In genomic region chr9:58246083-58246591, GRCm38 (mm10) we compare ENCODE assay signal across 12 mouse cellular contexts. TPM values are rescaled to one million over a fixed set of nuclear protein-coding genes. Genes with fewer than 3 reads are reported as not detected.
DNase-seq lines count a peak whose midpoint lies in the region; ATAC-seq and TF ChIP-seq lines count a peak whose summit lies in the region.
"Had no signal": no experiment of that assay in that cellular context is flagged by ENCODE, and none has a peak within 500 bp of the region (broad histone marks: within the 10 kb centered on the region; RNA-seq: fewer than 3 reads in every experiment).

No protein-coding gene starts in this region.

- 0 out of 2 replicates have a peak overlapping the region, but pooled peaks have one; percentile 11 for H3K4me2 ChIP-seq in limb, embryonic 13.5 days (replicated peaks)
- H3K4me2 ChIP-seq in hindbrain, embryonic 12.5 days (replicated peaks), result no peak overlapping the region

- no peak for TF ChIP-seq POLR2A in kidney, adult 2 months (IDR thresholded peaks at IDR 0.05; ENCODE audit: low read depth, low read length)

- no peak overlapping the region for H3K4me3 ChIP-seq in limb, embryonic 13.5 days
- no peak overlapping the region for H3K4me3 ChIP-seq in limb, embryonic 10.5 days
- peak overlapping the region; percentile 38; the same call in 1 of the 2 replicates for H3K4me3 ChIP-seq in G1E (ENCODE audit: low read depth, low read length)
- no peak overlapping the region for H3K4me3 ChIP-seq in hindbrain, embryonic 12.5 days
- H3K4me3 ChIP-seq in kidney, adult 2 months (ENCODE audit: insufficient read depth, low read depth, low read length), result no peak overlapping the region

- no peak overlapping the region for H3K9ac ChIP-seq in limb, embryonic 13.5 days
- H3K9ac ChIP-seq in hindbrain, embryonic 12.5 days, result no peak overlapping the region

- H3K36me3 ChIP-seq in limb, embryonic 13.5 days, result no peaks in the 10 kb centered on the region
- peaks cover 23% of the 10 kb centered on the region for H3K36me3 ChIP-seq in limb, embryonic 10.5 days
- peaks cover 49% of the 10 kb centered on the region for H3K36me3 ChIP-seq in G1E (replicated peaks)
- H3K36me3 ChIP-seq in hindbrain, embryonic 12.5 days, result no peaks in the 10 kb centered on the region
- H3K36me3 ChIP-seq in kidney, adult 2 months (ENCODE audit: control insufficient read depth, insufficient read depth, low read length), result no peaks in the 10 kb centered on the region

- H3K4me1 ChIP-seq in limb, embryonic 13.5 days, result peaks cover 72% of the 10 kb centered on the region
- peaks cover 45% of the 10 kb centered on the region for H3K4me1 ChIP-seq in limb, embryonic 10.5 days
- H3K4me1 ChIP-seq in G1E (ENCODE audit: insufficient read depth, low read depth, low read length), result peaks cover 71% of the 10 kb centered on the region
- peaks cover 42% of the 10 kb centered on the region for H3K4me1 ChIP-seq in hindbrain, embryonic 12.5 days
- peaks cover 14% of the 10 kb centered on the region; the same call in 1 of the 2 replicates for H3K4me1 ChIP-seq in kidney, adult 2 months (ENCODE audit: control insufficient read depth, insufficient read depth, low read length)

- WGBS in limb, embryonic 13.5 days, result 59% methylated on average over 4 of the region's 4 CpGs
- WGBS in limb, embryonic 10.5 days, result 53% methylated on average over 4 of the region's 4 CpGs
- 75% methylated on average over 4 of the region's 4 CpGs for WGBS in hindbrain, embryonic 12.5 days
- WGBS in kidney, adult 2 months, result 41% methylated on average over 4 of the region's 4 CpGs

- H3K27ac ChIP-seq in limb, embryonic 13.5 days, result no peak overlapping the region
- no peak overlapping the region for H3K27ac ChIP-seq in limb, embryonic 10.5 days
- H3K27ac ChIP-seq in hindbrain, embryonic 12.5 days, result no peak overlapping the region
- H3K27ac ChIP-seq in kidney, adult 2 months (ENCODE audit: insufficient read depth, low read depth, low read length), result no peak overlapping the region

- no peak for ATAC-seq in limb, embryonic 13.5 days (ENCODE audit: low FRiP score, low read depth)
- ATAC-seq in G1E (ENCODE audit: extremely low read depth, insufficient number of reproducible peaks, low FRiP score, poor library complexity, severe bottlenecking), result peak; percentile 62
- ATAC-seq in hematopoietic stem cell, adult 5-6 weeks (replicated peaks in 1 of 2; ENCODE audit: insufficient read depth in 1 of 2, low FRiP score in 2 of 2, low TSS enrichment in 1 of 2, low read depth in 1 of 2, poor library complexity in 2 of 2, severe bottlenecking in 2 of 2), result peak; percentile 16 to 39
- peak; percentile 49; the same call in 1 of the 2 replicates for ATAC-seq in monocyte, adult 5-6 weeks (replicated peaks; ENCODE audit: insufficient number of reproducible peaks, low FRiP score, low TSS enrichment, poor library complexity, severe bottlenecking)
- ATAC-seq in hindbrain, embryonic 12.5 days (ENCODE audit: low FRiP score), result no peak

- no peak for DNase-seq in limb, embryonic 10.5 days (ENCODE audit: low spot score)
- DNase-seq in G1E (ENCODE audit: low spot score), result peak; percentile 66
- no peak for DNase-seq in ovary, postnatal 14 days (ENCODE audit: low spot score)
- no peak for DNase-seq in kidney, adult 2 months
- DNase-seq: adrenal gland, postnatal 25 days; cerebellum, postnatal 10 days; gastrocnemius, postnatal 25 days; lung, postnatal 4 days had no signal

- no peaks in the 10 kb centered on the region for H3K9me3 ChIP-seq in limb, embryonic 13.5 days
- no peaks in the 10 kb centered on the region for H3K9me3 ChIP-seq in limb, embryonic 10.5 days (replicated peaks)
- no peaks in the 10 kb centered on the region for H3K9me3 ChIP-seq in G1E (replicated peaks)
- H3K9me3 ChIP-seq in hindbrain, embryonic 12.5 days (replicated peaks), result no peaks in the 10 kb centered on the region

- no peaks in the 10 kb centered on the region for H3K27me3 ChIP-seq in limb, embryonic 13.5 days
- H3K27me3 ChIP-seq in limb, embryonic 10.5 days (ENCODE audit: low read depth, poor library complexity, severe bottlenecking), result no peaks in the 10 kb centered on the region
- no peaks in the 10 kb centered on the region for H3K27me3 ChIP-seq in G1E (ENCODE audit: insufficient read depth, low read length)
- no peaks in the 10 kb centered on the region for H3K27me3 ChIP-seq in hindbrain, embryonic 12.5 days
- no peaks in the 10 kb centered on the region for H3K27me3 ChIP-seq in kidney, adult 2 months (replicated peaks; ENCODE audit: control insufficient read depth, insufficient read depth, low read length)

- TF ChIP-seq CTCF in G1E (IDR thresholded peaks at IDR 0.05; ENCODE audit: low read depth, low read length), result no peak
- no peak for TF ChIP-seq CTCF in kidney, adult 2 months (conservative IDR thresholded peaks at IDR 0.05; ENCODE audit: insufficient read depth, insufficient read length, low read depth, low read length)

RNA-seq across cellular contexts. Expression of gene Pml, which starts 3.4 kb away (rescaled TPM):
- 15.3 and 18.2 TPM in 2 replicates for polyA plus RNA-seq in limb, embryonic 13.5 days (2015; fragmentation: Nextera tagmentation; extraction: Ambion mirVana)
- 20.5 and 21.0 TPM in 2 replicates for polyA plus RNA-seq in limb, embryonic 10.5 days (2016; fragmentation: Nextera tagmentation; extraction: Ambion mirVana)
- total RNA-seq in G1E (2014; fragmentation: Nextera tagmentation) (101 and 108 TPM in 2 replicates), G1E (2017) (19.0 and 22.3 TPM in 2 replicates)
- polyA plus RNA-seq in G1E (2012), result 163 and 217 TPM in 2 replicates
- 24.5 and 32.5 TPM in 2 replicates for total RNA-seq in hematopoietic stem cell, adult 5-6 weeks (2017)
- total RNA-seq in monocyte, adult 5-6 weeks (2017), result 6.6 to 23.5 TPM (median 15.6 TPM) in 3 replicates
- polyA plus RNA-seq in hindbrain, embryonic 12.5 days (2016; fragmentation: Nextera tagmentation; extraction: Ambion mirVana), result 9.8 and 10.1 TPM in 2 replicates
- 27.0 and 27.6 TPM in 2 replicates for polyA plus RNA-seq in kidney, adult 2 months (2012; rRNA removed)

RNA-seq across cellular contexts. Expression of gene Stoml1, which starts 6.8 kb away (rescaled TPM):
- polyA plus RNA-seq in limb, embryonic 13.5 days (2015; fragmentation: Nextera tagmentation; extraction: Ambion mirVana), result 44.2 and 45.6 TPM in 2 replicates
- polyA plus RNA-seq in limb, embryonic 10.5 days (2016; fragmentation: Nextera tagmentation; extraction: Ambion mirVana), result 21.8 and 26.1 TPM in 2 replicates
- total RNA-seq in G1E (2014; fragmentation: Nextera tagmentation), result 7.4 and 8.6 TPM in 2 replicates
- 6.9 and 8.8 TPM in 2 replicates for total RNA-seq in G1E (2017)
- 6.0 and 6.4 TPM in 2 replicates for polyA plus RNA-seq in G1E (2012)
- total RNA-seq in hematopoietic stem cell, adult 5-6 weeks (2017), result 11.4 and 13.2 TPM in 2 replicates
- total RNA-seq in monocyte, adult 5-6 weeks (2017), result 11.3 to 14.2 TPM (median 13.0 TPM) in 3 replicates
- 63.0 and 67.8 TPM in 2 replicates for polyA plus RNA-seq in hindbrain, embryonic 12.5 days (2016; fragmentation: Nextera tagmentation; extraction: Ambion mirVana)
- 32.5 and 32.6 TPM in 2 replicates for polyA plus RNA-seq in kidney, adult 2 months (2012; rRNA removed)

RNA-seq across cellular contexts. Expression of gene Islr2, which starts 42.0 kb away (rescaled TPM):
- polyA plus RNA-seq in limb, embryonic 13.5 days (2015; fragmentation: Nextera tagmentation; extraction: Ambion mirVana), result 2.0 and 2.1 TPM in 2 replicates
- polyA plus RNA-seq in limb, embryonic 10.5 days (2016; fragmentation: Nextera tagmentation; extraction: Ambion mirVana), result 0.11 TPM in 1 of 2 replicates, not detected in the other
- total RNA-seq in G1E (2014; fragmentation: Nextera tagmentation) (not detected in 2 replicates), G1E (2017) (0.11 TPM in 1 of 2 replicates, not detected in the other)
- polyA plus RNA-seq in G1E (2012), result 0.03 and 0.04 TPM in 2 replicates
- 5.5 TPM in 1 of 2 replicates, not detected in the other for total RNA-seq in hematopoietic stem cell, adult 5-6 weeks (2017)
- total RNA-seq in monocyte, adult 5-6 weeks (2017), result 0.10 to 0.11 TPM in 2 of 3 replicates, not detected in the other
- 9.2 and 10.4 TPM in 2 replicates for polyA plus RNA-seq in hindbrain, embryonic 12.5 days (2016; fragmentation: Nextera tagmentation; extraction: Ambion mirVana)
- 0.75 and 1.7 TPM in 2 replicates for polyA plus RNA-seq in kidney, adult 2 months (2012; rRNA removed)

RNA-seq across cellular contexts. Expression of gene Islr, which starts 42.0 kb away (rescaled TPM):
- polyA plus RNA-seq in limb, embryonic 13.5 days (2015; fragmentation: Nextera tagmentation; extraction: Ambion mirVana), result 207 and 210 TPM in 2 replicates
- polyA plus RNA-seq in limb, embryonic 10.5 days (2016; fragmentation: Nextera tagmentation; extraction: Ambion mirVana), result 9.5 and 33.2 TPM in 2 replicates
- total RNA-seq in G1E (2014; fragmentation: Nextera tagmentation) (not detected in 2 replicates), G1E (2017) (0.12 and 0.22 TPM in 2 replicates)
- polyA plus RNA-seq in G1E (2012), result not detected in 2 replicates
- total RNA-seq in hematopoietic stem cell, adult 5-6 weeks (2017), result 0.69 and 1.5 TPM in 2 replicates
- total RNA-seq in monocyte, adult 5-6 weeks (2017), result not detected in 3 replicates
- polyA plus RNA-seq in hindbrain, embryonic 12.5 days (2016; fragmentation: Nextera tagmentation; extraction: Ambion mirVana), result 47.8 and 59.3 TPM in 2 replicates
- polyA plus RNA-seq in kidney, adult 2 months (2012; rRNA removed), result 32.0 and 41.7 TPM in 2 replicates

Comparison
In these comparisons a context has a peak if more than half of its experiments do, and no peak if none do; other contexts are left out.
1. ATAC-seq: peak in G1E (single experiment), hematopoietic stem cell, adult 5-6 weeks (2 of 2) and monocyte, adult 5-6 weeks (single experiment); none in limb, embryonic 13.5 days (single experiment) and hindbrain, embryonic 12.5 days (single experiment).